Mouse (Mus musculus): ENCODE measurements around the gene Fgfr2.

- TF ChIP-seq CTCF (IDR thresholded peaks at IDR 0.05; ENCODE audit: borderline replicate concordance, insufficient read depth, low read length) (no peak), POLR2A (IDR thresholded peaks at IDR 0.05; ENCODE audit: low read depth, low read length) (no peak)
These were observed 861.3 kb downstream of the Fgfr2 start for GRCm38 (mm10) chr7:132261885-132262284.
